Mouse (Mus musculus) C2C12 (cell line): ENCODE data around the gene C9orf72.

Experiments used
- CTCF ChIP-seq: IDR thresholded peaks from one replicate; pipeline ENCODE4 v1.5.1; 2011; ENCODE audit not compliant: control insufficient read depth, insufficient read depth, insufficient read length
- MAX ChIP-seq: IDR thresholded peaks from one replicate; pipeline ENCODE4 v1.6.1; 2011; ENCODE audit warnings: mild to moderate bottlenecking, control low read depth

- TF ChIP-seq CTCF, result no peak
- no peak for TF ChIP-seq MAX
These were observed 5.8 kb downstream of the C9orf72 start for GRCm38 (mm10) chr4:35220108-35220731.
